8 mouse cellular contexts compared by ENCODE assay signal in the genomic region with DNA sequence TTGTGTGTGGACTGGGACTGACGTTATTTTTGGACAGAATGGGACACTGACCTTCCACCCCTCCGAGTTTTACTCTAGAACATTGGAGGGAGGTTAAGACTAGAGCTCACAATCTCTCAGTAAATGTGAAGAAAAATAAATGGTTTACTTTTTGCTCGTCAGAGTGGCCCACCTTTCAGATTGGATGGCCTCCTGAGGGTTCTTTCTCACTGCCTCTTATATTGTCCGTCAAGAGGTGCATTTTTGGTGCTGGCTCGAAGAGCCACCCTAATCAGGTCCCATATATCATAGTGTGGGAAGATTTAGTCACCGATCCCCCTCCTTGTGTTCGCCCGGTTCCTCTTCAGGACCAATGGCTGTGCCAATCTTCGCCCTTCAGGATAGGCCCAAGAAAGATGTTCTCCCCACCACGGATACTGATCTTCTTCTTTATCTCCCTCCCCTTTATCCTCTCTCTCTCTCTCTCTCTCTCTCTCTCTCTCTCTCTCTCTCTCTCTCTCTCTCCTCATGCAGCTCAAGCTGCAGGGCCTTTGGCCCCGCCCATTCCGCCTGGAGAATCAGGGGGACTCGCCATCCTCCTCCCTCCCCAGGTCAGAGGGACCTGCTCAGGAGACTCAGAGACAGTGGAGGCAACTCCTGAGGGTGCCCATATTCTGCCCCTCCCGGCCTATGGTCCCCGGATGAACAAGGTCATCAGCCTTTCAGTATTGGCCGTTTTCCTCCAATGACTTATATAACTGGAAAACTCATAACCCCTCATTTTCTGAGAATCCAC. TPM values are rescaled to one million over a fixed set of nuclear protein-coding genes. Genes with fewer than 3 reads are reported as not detected.
A peak's percentile ranks its signal among the peaks of the same experiment; 100 is the strongest.
DNase-seq lines count a peak whose midpoint lies in the region; ATAC-seq and TF ChIP-seq lines count a peak whose summit lies in the region.

No protein-coding gene starts in this region.

- H3K9ac ChIP-seq in embryonic facial prominence, embryonic 13.5 days = peak overlapping the region; percentile 89
- H3K9ac ChIP-seq in hindbrain, embryonic 11.5 days (ENCODE audit: low read depth, low read length) = peak overlapping the region; percentile 84
- peak overlapping the region; percentile 75 for H3K9ac ChIP-seq in liver, embryonic 15.5 days

- peak; percentile 30 for DNase-seq in cerebellum, adult 11-12 months
- no peak for DNase-seq in cerebellum, postnatal 4 days (ENCODE audit: low spot score in 2 of 2)
- peak; percentile 7 for DNase-seq in adipocyte (ENCODE audit: low spot score)
- peak; percentile 37 for DNase-seq in hindbrain, embryonic 11.5 days (ENCODE audit: low spot score)
- DNase-seq in spleen, adult 2 months (ENCODE audit: low read depth in 1 of 2, low spot score in 2 of 2) = no peak
- DNase-seq in layer of hippocampus, postnatal 10 days (ENCODE audit: low spot score in 2 of 2) = no peak

- 57% methylated on average over 16 of the region's 16 CpGs for WGBS in embryonic facial prominence, embryonic 13.5 days
- 66% methylated on average over 16 of the region's 16 CpGs for WGBS in hindbrain, embryonic 11.5 days
- 22% methylated on average over 16 of the region's 16 CpGs for WGBS in liver, embryonic 15.5 days (ENCODE audit: insufficient replicate concordance)
- WGBS in spleen, adult 2 months = 26% methylated on average over 16 of the region's 16 CpGs

- H3K27ac ChIP-seq in embryonic facial prominence, embryonic 13.5 days = peak overlapping the region; percentile 94
- no peak overlapping the region; the same call in 1 of the 2 replicates for H3K27ac ChIP-seq in hindbrain, embryonic 11.5 days (ENCODE audit: low read depth, low read length)
- peak overlapping the region; percentile 83 for H3K27ac ChIP-seq in liver, embryonic 15.5 days (replicated peaks)
- H3K27ac ChIP-seq in spleen, adult 2 months (ENCODE audit: insufficient read depth, low read length) = peak overlapping the region; percentile 80

- TF ChIP-seq POLR2A in spleen, adult 2 months (IDR thresholded peaks at IDR 0.05; ENCODE audit: low read depth, low read length) = no peak

- H3K27me3 ChIP-seq in embryonic facial prominence, embryonic 13.5 days = no peaks in the 10 kb centered on the region
- no peaks in the 10 kb centered on the region for H3K27me3 ChIP-seq in hindbrain, embryonic 11.5 days (ENCODE audit: control insufficient read depth, insufficient read depth, low read length)
- no peaks in the 10 kb centered on the region for H3K27me3 ChIP-seq in liver, embryonic 15.5 days
- no peaks in the 10 kb centered on the region for H3K27me3 ChIP-seq in spleen, adult 2 months (ENCODE audit: control insufficient read depth, insufficient read depth, low read length)

- H3K36me3 ChIP-seq in embryonic facial prominence, embryonic 13.5 days = peaks cover 50% of the 10 kb centered on the region
- H3K36me3 ChIP-seq in hindbrain, embryonic 11.5 days (ENCODE audit: control insufficient read depth, insufficient read depth, low read length) = peaks cover 18% of the 10 kb centered on the region
- H3K36me3 ChIP-seq in liver, embryonic 15.5 days (replicated peaks) = peaks cover 62% of the 10 kb centered on the region
- peaks cover 9% of the 10 kb centered on the region for H3K36me3 ChIP-seq in spleen, adult 2 months (ENCODE audit: control insufficient read depth, insufficient read depth, low read length)

- H3K4me1 ChIP-seq in embryonic facial prominence, embryonic 13.5 days = peaks cover 14% of the 10 kb centered on the region
- H3K4me1 ChIP-seq in hindbrain, embryonic 11.5 days (replicated peaks; ENCODE audit: control insufficient read depth, insufficient read depth, low read length) = no peaks in the 10 kb centered on the region
- peaks cover 25% of the 10 kb centered on the region for H3K4me1 ChIP-seq in liver, embryonic 15.5 days (replicated peaks)
- peaks cover 5% of the 10 kb centered on the region for H3K4me1 ChIP-seq in spleen, adult 2 months (ENCODE audit: control insufficient read depth, insufficient read depth, insufficient read length)

- no peak for ATAC-seq in embryonic facial prominence, embryonic 13.5 days (ENCODE audit: insufficient number of reproducible peaks, insufficient read depth, low FRiP score, low TSS enrichment, low read depth)
- no peak for ATAC-seq in hindbrain, embryonic 11.5 days (ENCODE audit: low FRiP score)
- no peak for ATAC-seq in liver, embryonic 15.5 days (ENCODE audit: insufficient read depth)

- peak overlapping the region; percentile 74 for H3K4me2 ChIP-seq in embryonic facial prominence, embryonic 13.5 days
- H3K4me2 ChIP-seq in hindbrain, embryonic 11.5 days (replicated peaks; ENCODE audit: low read depth, low read length) = peak overlapping the region; percentile 55
- H3K4me2 ChIP-seq in liver, embryonic 15.5 days = peak overlapping the region; percentile 91

- peaks cover 31% of the 10 kb centered on the region for H3K9me3 ChIP-seq in embryonic facial prominence, embryonic 13.5 days
- peaks cover 3% of the 10 kb centered on the region; the same call in 1 of the 2 replicates for H3K9me3 ChIP-seq in hindbrain, embryonic 11.5 days (ENCODE audit: control insufficient read depth, low read length)
- H3K9me3 ChIP-seq in liver, embryonic 15.5 days (replicated peaks) = no peaks in the 10 kb centered on the region

- no peak for TF ChIP-seq CTCF in spleen, adult 2 months (IDR thresholded peaks at IDR 0.05; ENCODE audit: extremely low read depth, insufficient read depth, insufficient read length, insufficient replicate concordance)

- H3K4me3 ChIP-seq in embryonic facial prominence, embryonic 13.5 days = peak overlapping the region; percentile 76
- H3K4me3 ChIP-seq in hindbrain, embryonic 11.5 days (ENCODE audit: low read depth, low read length) = peak overlapping the region; percentile 83
- peak overlapping the region; percentile 95 for H3K4me3 ChIP-seq in liver, embryonic 15.5 days (replicated peaks)
- peak overlapping the region; percentile 76 for H3K4me3 ChIP-seq in spleen, adult 2 months (ENCODE audit: extremely low read depth, insufficient read depth, insufficient read length)

RNA-seq across cellular contexts. Expression of gene Brip1, which starts 1.1 kb away (rescaled TPM):
- 10.3 and 11.1 TPM in 2 replicates for polyA plus RNA-seq in embryonic facial prominence, embryonic 13.5 days (2015; fragmentation: Nextera tagmentation; extraction: Ambion mirVana)
- polyA plus RNA-seq in hindbrain, embryonic 11.5 days (2014; fragmentation: Nextera tagmentation; extraction: Ambion mirVana) = 7.6 and 8.6 TPM in 2 replicates
- 5.6 and 6.2 TPM in 2 replicates for polyA plus RNA-seq in liver, embryonic 15.5 days (2015; fragmentation: Nextera tagmentation; extraction: Ambion mirVana)
- 0.16 and 0.31 TPM in 2 replicates for polyA plus RNA-seq in spleen, adult 2 months (2012; rRNA removed)
- total RNA-seq in layer of hippocampus, postnatal 10 days (2021) = 1 to 10 TPM in 1 of 2 experiments, under 1 TPM in 1; 0.89 to 1.1 TPM

RNA-seq across cellular contexts. Expression of gene Ints2, which starts 55.3 kb away (rescaled TPM):
- 31.7 and 38.8 TPM in 2 replicates for polyA plus RNA-seq in embryonic facial prominence, embryonic 13.5 days (2015; fragmentation: Nextera tagmentation; extraction: Ambion mirVana)
- polyA plus RNA-seq in hindbrain, embryonic 11.5 days (2014; fragmentation: Nextera tagmentation; extraction: Ambion mirVana) = 47.1 and 47.2 TPM in 2 replicates
- polyA plus RNA-seq in liver, embryonic 15.5 days (2015; fragmentation: Nextera tagmentation; extraction: Ambion mirVana) = 8.2 and 9.8 TPM in 2 replicates
- 5.0 and 7.0 TPM in 2 replicates for polyA plus RNA-seq in spleen, adult 2 months (2012; rRNA removed)
- total RNA-seq in layer of hippocampus, postnatal 10 days (2021) = 10 to 100 TPM; 21.9 to 25.9 TPM

Comparison
In these comparisons a context has a peak if more than half of its experiments do, and no peak if none do; other contexts are left out.
1. DNase-seq: peak in cerebellum, adult 11-12 months (single experiment), adipocyte (single experiment) and hindbrain, embryonic 11.5 days (single experiment); none in cerebellum, postnatal 4 days (0 of 2), spleen, adult 2 months (0 of 2) and layer of hippocampus, postnatal 10 days (0 of 2).
2. Peak in every context shown above with its lines, with median percentiles within 50 percentile points of each other: H3K4me2 ChIP-seq, H3K4me3 ChIP-seq and H3K9ac ChIP-seq.